In genomic region chr15:99815999-99816398, GRCm38 (mm10) we compare ENCODE assay signal across 17 mouse cellular contexts. TPM values are rescaled to one million over a fixed set of nuclear protein-coding genes. Genes with fewer than 3 reads are reported as not detected.
DNase-seq lines count a peak whose midpoint lies in the region; ATAC-seq and TF ChIP-seq lines count a peak whose summit lies in the region.
"Had no signal": no experiment of that assay in that cellular context is flagged by ENCODE, and none has a peak within 500 bp of the region (broad histone marks: within the 10 kb centered on the region; RNA-seq: fewer than 3 reads in every experiment).

No protein-coding gene starts in this region.

- H3K4me3 ChIP-seq in heart, postnatal 0 days (ENCODE audit: low read depth, low read length) = no peak overlapping the region
- H3K4me3 ChIP-seq in lung, adult 2 months (replicated peaks; ENCODE audit: extremely low read depth, low read depth, low read length) = no peak overlapping the region
- no peak overlapping the region for H3K4me3 ChIP-seq in embryonic facial prominence, embryonic 15.5 days (replicated peaks)
- H3K4me3 ChIP-seq: forebrain, embryonic 15.5 days; heart, embryonic 10.5 days; lung, embryonic 15.5 days; megakaryocyte, embryonic 14.5 days had no signal

- no peaks in the 10 kb centered on the region for H3K4me1 ChIP-seq in heart, postnatal 0 days (ENCODE audit: control insufficient read depth, insufficient read depth)
- H3K4me1 ChIP-seq in lung, adult 2 months (ENCODE audit: control insufficient read depth, insufficient read depth, low read length) = peaks cover 20% of the 10 kb centered on the region
- peaks cover 44% of the 10 kb centered on the region for H3K4me1 ChIP-seq in embryonic facial prominence, embryonic 15.5 days

- TF ChIP-seq CTCF in heart, postnatal 0 days (IDR thresholded peaks at IDR 0.05; ENCODE audit: low read depth) = peak; percentile 13; the same call in 1 of the 2 replicates
- 0 out of 2 replicates have a peak, but pooled peaks have one; percentile 8 for TF ChIP-seq CTCF in lung, adult 2 months (IDR thresholded peaks at IDR 0.05; ENCODE audit: insufficient read depth, low read length)

- H3K4me2 ChIP-seq in heart, postnatal 0 days (ENCODE audit: low read depth, low read length) = no peak overlapping the region
- H3K4me2 ChIP-seq in embryonic facial prominence, embryonic 15.5 days (replicated peaks) = no peak overlapping the region
- H3K4me2 ChIP-seq: forebrain, embryonic 15.5 days had no signal

- H3K9ac ChIP-seq in heart, postnatal 0 days (replicated peaks; ENCODE audit: low read depth, low read length) = no peak overlapping the region
- no peak overlapping the region for H3K9ac ChIP-seq in embryonic facial prominence, embryonic 15.5 days
- H3K9ac ChIP-seq: forebrain, embryonic 15.5 days; lung, embryonic 15.5 days had no signal

- no peak for ATAC-seq in heart, postnatal 0 days (ENCODE audit: insufficient read depth, low read depth)
- ATAC-seq in embryonic facial prominence, embryonic 15.5 days (ENCODE audit: insufficient number of reproducible peaks, low FRiP score, low TSS enrichment, low read depth) = no peak
- ATAC-seq in erythroid progenitor cell, adult 5-6 weeks (replicated peaks; ENCODE audit: low FRiP score, poor library complexity, severe bottlenecking) = no peak
- ATAC-seq: forebrain, embryonic 15.5 days; hindbrain, postnatal 0 days had no signal

- 0 out of 2 replicates have a peak, but pooled peaks cover 10% of the 10 kb centered on the region for H3K36me3 ChIP-seq in heart, postnatal 0 days (replicated peaks; ENCODE audit: control insufficient read depth, insufficient read depth, low read length)
- H3K36me3 ChIP-seq in embryonic facial prominence, embryonic 15.5 days = peaks cover 26% of the 10 kb centered on the region
- H3K36me3 ChIP-seq: forebrain, embryonic 15.5 days had no signal

- no peak for TF ChIP-seq POLR2A in lung, adult 2 months (IDR thresholded peaks at IDR 0.05; ENCODE audit: borderline replicate concordance, extremely low read depth, low read depth, low read length)

- TF ChIP-seq EP300 in heart, postnatal 0 days (IDR thresholded peaks at IDR 0.05; ENCODE audit: low read depth) = no peak

- no peaks in the 10 kb centered on the region for H3K27me3 ChIP-seq in heart, postnatal 0 days (ENCODE audit: control insufficient read depth, insufficient read depth, low read length)
- H3K27me3 ChIP-seq in embryonic facial prominence, embryonic 15.5 days = no peaks in the 10 kb centered on the region
- H3K27me3 ChIP-seq: forebrain, embryonic 15.5 days; lung, embryonic 15.5 days had no signal

- no peak for DNase-seq in heart, postnatal 0 days (ENCODE audit: low spot score)
- DNase-seq in heart, adult 11 months = no peak
- DNase-seq in lung, adult 2 months = no peak
- no peak for DNase-seq in lung, adult 18-20 months
- peak; percentile 40 for DNase-seq in ES-CJ7 (ENCODE audit: low read depth, low spot score)
- no peak for DNase-seq in spleen, postnatal 14 days (ENCODE audit: low spot score in 2 of 2)
- DNase-seq: adrenal gland, postnatal 14 days; cerebellum, adult 9-11 months; gastrocnemius, postnatal 10 days; spleen, adult 18-20 months had no signal

- no peaks in the 10 kb centered on the region for H3K9me3 ChIP-seq in heart, postnatal 0 days (replicated peaks; ENCODE audit: control insufficient read depth, low read length)
- no peaks in the 10 kb centered on the region for H3K9me3 ChIP-seq in embryonic facial prominence, embryonic 15.5 days (replicated peaks)
- H3K9me3 ChIP-seq: forebrain, embryonic 15.5 days; heart, embryonic 10.5 days; lung, embryonic 15.5 days had no signal

- 93% methylated on average over 4 of the region's 4 CpGs for WGBS in heart, postnatal 0 days
- WGBS in lung, adult 2 months = 93% methylated on average over 4 of the region's 4 CpGs
- WGBS in embryonic facial prominence, embryonic 15.5 days = 88% methylated on average over 4 of the region's 4 CpGs

- H3K27ac ChIP-seq in heart, postnatal 0 days (ENCODE audit: low read depth) = no peak overlapping the region
- peak overlapping the region; percentile 94; the same call in 1 of the 2 replicates for H3K27ac ChIP-seq in embryonic facial prominence, embryonic 15.5 days (replicated peaks)
- H3K27ac ChIP-seq: forebrain, embryonic 15.5 days; hindbrain, postnatal 0 days had no signal

RNA-seq across cellular contexts. Expression of gene Cers5, which starts 43.3 kb away (rescaled TPM):
- total RNA-seq in heart, postnatal 0 days (2014; rRNA removed; ENCODE audit: low replicate concordance) = 51.6 and 58.7 TPM in 2 replicates
- polyA plus RNA-seq in heart, postnatal 0 days (2015; fragmentation: Nextera tagmentation; extraction: Ambion mirVana) = 37.4 and 38.9 TPM in 2 replicates
- 37.2 and 53.4 TPM in 2 replicates for polyA plus RNA-seq in lung, adult 2 months (2012; rRNA removed)
- 73.7 and 78.3 TPM in 2 replicates for polyA plus RNA-seq in embryonic facial prominence, embryonic 15.5 days (2015; fragmentation: Nextera tagmentation; extraction: Ambion mirVana)
- 9.4 and 19.7 TPM in 2 replicates for total RNA-seq in erythroid progenitor cell, adult 5-6 weeks (2015; ENCODE audit: low replicate concordance)
- 3.3 and 7.6 TPM in 2 replicates for total RNA-seq in erythroid progenitor cell, adult 5-6 weeks (2017; ENCODE audit: low replicate concordance)

RNA-seq across cellular contexts. Expression of gene Lima1, which starts 59.3 kb away (rescaled TPM):
- 12.7 and 15.7 TPM in 2 replicates for total RNA-seq in heart, postnatal 0 days (2014; rRNA removed; ENCODE audit: low replicate concordance)
- polyA plus RNA-seq in heart, postnatal 0 days (2015; fragmentation: Nextera tagmentation; extraction: Ambion mirVana) = 12.5 and 12.6 TPM in 2 replicates
- polyA plus RNA-seq in lung, adult 2 months (2012; rRNA removed) = 23.6 and 29.7 TPM in 2 replicates
- 87.1 and 90.8 TPM in 2 replicates for polyA plus RNA-seq in embryonic facial prominence, embryonic 15.5 days (2015; fragmentation: Nextera tagmentation; extraction: Ambion mirVana)
- 3.2 and 6.7 TPM in 2 replicates for total RNA-seq in erythroid progenitor cell, adult 5-6 weeks (2015; ENCODE audit: low replicate concordance)
- total RNA-seq in erythroid progenitor cell, adult 5-6 weeks (2017; ENCODE audit: low replicate concordance) = 2.1 and 5.3 TPM in 2 replicates
